Mouse (Mus musculus) liver, embryonic 13.5 days (tissue): ENCODE measurements at regions not wholly inside any gene's neighbourhood (a gene's known extent, or its start where the extent isn't known, plus 50 kb on each side); places are given as distances from the start of the nearest gene placed in this dataset.

Experiments used
- ATAC-seq: fragments of 200-750 bp; cut with Nextera tagmentation; 2 replicates; pipeline ENCODE4 v1.8.0; 2017; ENCODE audit warnings: low read depth, mild to moderate bottlenecking, moderate number of reproducible peaks, moderate library complexity
- DNase-seq: peaks from one replicate; pipeline ENCODE4 v3.0.0; 2022
- H3K27ac ChIP-seq: fragments of 300-500 bp; sonication (generic); 2 replicates; pipeline ENCODE4 v1.5.1; 2015; ENCODE audit warnings: moderate library complexity, mild to moderate bottlenecking, inconsistent platforms
- H3K27me3 ChIP-seq: fragments of 300-500 bp; sonication (generic); 2 replicates; pipeline ENCODE4 v1.6.1; 2015; ENCODE audit warnings: mild to moderate bottlenecking, inconsistent platforms
- H3K36me3 ChIP-seq: fragments of 300-500 bp; sonication (generic); 2 replicates; pipeline ENCODE4 v1.6.1; 2015; ENCODE audit warnings: mild to moderate bottlenecking, inconsistent platforms
- H3K4me1 ChIP-seq: fragments of 300-500 bp; sonication (generic); replicated peaks from 2 replicates; pipeline ENCODE4 v1.6.1; 2015; ENCODE audit warnings: inconsistent platforms
- H3K4me2 ChIP-seq: fragments of 300-500 bp; sonication (generic); 2 replicates; pipeline ENCODE4 v1.6.1; 2015; ENCODE audit warnings: inconsistent platforms, mild to moderate bottlenecking, moderate library complexity
- H3K4me3 ChIP-seq: fragments of 300-500 bp; sonication (generic); replicated peaks from 2 replicates; pipeline ENCODE4 v1.5.1; 2015; ENCODE audit warnings: mild to moderate bottlenecking, inconsistent platforms
- H3K9ac ChIP-seq: fragments of 300-500 bp; sonication (generic); 2 replicates; pipeline ENCODE4 v1.6.1; 2015; ENCODE audit warnings: mild to moderate bottlenecking, inconsistent platforms
- H3K9me3 ChIP-seq: fragments of 300-500 bp; sonication (generic); replicated peaks from 2 replicates; pipeline ENCODE4 v1.6.1; 2016; ENCODE audit warnings: inconsistent platforms
- WGBS: fragments of 180-500 bp; shearing (Covaris S2); methylation state at CpG from one replicate; pipeline ENCODE4 v1.1.7; 2015; ENCODE audit not compliant: insufficient replicate concordance; 5-methylcytosine and 5-hydroxymethylcytosine counted together

DNA sequence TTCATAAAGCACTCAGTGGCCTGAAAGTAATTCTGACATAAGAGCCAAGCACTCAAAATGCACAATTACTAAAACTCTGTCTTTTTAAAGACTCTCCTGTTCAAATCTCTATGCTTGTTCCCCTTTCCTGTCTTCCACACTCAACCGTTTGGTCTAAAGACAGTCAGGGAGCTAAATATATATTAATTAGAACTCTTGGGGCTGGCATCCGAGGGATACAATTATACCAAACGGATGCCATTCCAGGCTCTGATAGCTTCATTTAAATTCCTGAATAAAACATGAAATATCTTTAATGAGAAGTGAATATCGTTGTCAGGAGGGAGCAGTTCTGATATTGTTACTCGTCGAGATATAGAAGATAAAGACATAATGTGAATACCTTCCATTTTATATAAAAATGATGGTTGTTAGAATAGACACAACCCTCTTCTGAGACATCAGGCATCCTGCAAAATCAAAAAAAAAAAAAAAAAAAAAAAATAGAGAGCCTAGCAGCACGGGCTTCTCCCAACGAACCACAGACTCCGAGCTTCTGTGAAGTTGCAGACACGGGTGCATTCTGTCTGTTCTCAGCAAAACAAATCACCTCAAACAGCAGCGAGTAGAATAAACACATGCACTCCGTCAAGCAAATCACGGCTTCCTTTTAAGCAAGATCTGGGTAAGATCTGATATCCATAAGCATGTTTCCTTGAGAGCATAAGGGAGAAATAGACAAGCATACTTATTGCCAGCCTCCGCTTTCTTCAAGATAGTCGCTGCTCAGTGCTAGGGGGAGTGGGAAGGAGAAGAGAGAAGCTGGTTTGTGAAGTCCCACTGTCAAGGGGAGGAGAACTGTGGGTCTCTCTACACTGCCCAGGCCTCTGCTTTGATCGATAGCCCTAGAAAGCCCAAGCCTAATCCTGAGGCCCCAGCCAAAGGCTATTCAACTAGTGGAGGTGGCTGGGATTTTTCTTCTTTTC lies 363.0 kb downstream of the Mctp2 start:
- Histone ChIP-seq H3K9me3 (no peaks in the 10 kb centered on the region), H3K9ac (no peak overlapping the region), H3K36me3 (no peaks in the 10 kb centered on the region), H3K4me3 (no peak overlapping the region), H3K27me3 (no peaks in the 10 kb centered on the region), H3K4me2 (no peak overlapping the region), H3K27ac (no peak overlapping the region), H3K4me1 (peaks cover 5% of the 10 kb centered on the region; the same call in 1 of the 2 replicates)
- 53% methylated on average over 16 of the region's 16 CpGs for WGBS
- ATAC-seq (no peak), DNase-seq (no peak)

DNA sequence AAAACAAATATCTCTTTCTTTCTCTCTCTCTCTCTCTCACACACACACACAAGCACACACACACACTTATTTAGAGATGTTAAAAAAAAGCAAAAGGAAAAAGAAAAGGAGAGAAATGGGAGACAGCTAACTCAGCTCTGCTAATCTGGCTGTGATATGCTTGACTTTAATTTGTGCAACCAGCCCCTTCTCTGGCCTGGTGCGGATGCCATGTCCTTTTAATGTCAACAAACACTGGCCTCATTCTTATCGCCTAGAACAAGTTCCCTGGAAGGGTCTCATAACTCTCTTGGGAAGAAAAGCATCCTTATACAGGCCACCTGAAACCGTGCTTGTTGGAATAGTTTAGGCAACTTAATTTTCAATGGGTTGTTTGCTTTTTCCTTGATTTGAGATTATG lies 368.7 kb downstream of the Mctp2 start:
- DNase-seq (no peak), ATAC-seq (no peak)
- H3K4me1 ChIP-seq = peaks cover 5% of the 10 kb centered on the region; the same call in 1 of the 2 replicates
- WGBS = 49% methylated on average over 3 of the region's 3 CpGs
- H3K27me3 ChIP-seq = no peaks in the 10 kb centered on the region
- H3K4me3 ChIP-seq = no peak overlapping the region
- no peaks in the 10 kb centered on the region for H3K36me3 ChIP-seq
- H3K4me2 ChIP-seq = no peak overlapping the region
- H3K27ac ChIP-seq = no peak overlapping the region
- H3K9ac ChIP-seq = no peak overlapping the region
- no peaks in the 10 kb centered on the region for H3K9me3 ChIP-seq

DNA sequence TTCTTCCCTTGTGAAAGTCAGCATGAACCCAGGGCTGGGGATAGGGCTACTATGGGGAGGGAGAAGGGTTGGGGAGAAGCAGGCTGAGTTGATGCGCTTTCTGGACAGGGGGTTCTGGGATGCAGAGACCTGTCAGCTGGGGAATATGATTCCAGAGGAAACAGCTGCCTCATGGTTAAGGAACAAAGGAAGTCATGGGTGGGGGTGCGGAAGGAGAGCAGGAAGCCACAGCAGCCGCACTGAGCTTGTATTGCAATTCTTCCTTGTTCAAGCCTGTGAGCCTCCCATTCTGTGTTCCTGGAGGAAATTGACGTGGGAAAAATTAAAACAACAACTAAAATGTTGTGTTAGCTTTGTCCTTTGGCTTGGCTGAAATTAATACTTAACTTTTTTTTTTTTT lies 369.7 kb downstream of the Mctp2 start:
- Histone ChIP-seq H3K9me3 (no peaks in the 10 kb centered on the region), H3K9ac (no peak overlapping the region), H3K4me3 (no peak overlapping the region), H3K27ac (no peak overlapping the region), H3K4me1 (peaks cover 5% of the 10 kb centered on the region; the same call in 1 of the 2 replicates), H3K27me3 (no peaks in the 10 kb centered on the region), H3K36me3 (no peaks in the 10 kb centered on the region), H3K4me2 (no peak overlapping the region)
- no peak for ATAC-seq
- 16% methylated on average over 4 of the region's 4 CpGs for WGBS
- DNase-seq = no peak
